Mouse (Mus musculus) heart, postnatal 10 days (tissue): ENCODE data around the gene Trmt61a. TPM values are rescaled to one million over a fixed set of nuclear protein-coding genes. Genes with fewer than 3 reads are reported as not detected.

ENCODE experiments used
- DNase-seq, 2 experiments: peaks; one replicate each; pipeline ENCODE4 v3.0.0; 2021
- intact Hi-C: fragments of 180-260 bp; cut with DNase I; formaldehyde crosslinking; loops from one replicate; pipeline ENCODE4 v1.15.1; 2025
- total RNA-seq, 2 experiments: library from RNA; stranded (reverse); gene quantifications; 2 replicates each; pipeline ENCODE4 v1.2.3; 2021

The Trmt61a gene
- total RNA-seq, 2 experiments from 2014 or later: 6.4 to 8.3 TPM

GRCm38 (mm10) chr12:111725338-111726121 is 47.6 kb downstream of the Trmt61a start:
- peak in 1 of 2 experiments; percentile 43 for DNase-seq
- intact Hi-C loops: no loop called here

- intact Hi-C loops: no loop called here
These were observed 48.2 kb downstream of the Trmt61a start for GRCm38 (mm10) chr12:111726122-111726463.

GRCm38 (mm10) chr12:111727956-111728355 is 50.1 kb downstream of the Trmt61a start:
- no peak for DNase-seq
- intact Hi-C loops: no loop called here

More at GRCm38 (mm10) chr12:111726122-111726463, 48.2 kb downstream of the Trmt61a start:
- peak; percentile 74 to 79 for DNase-seq

GRCm38 (mm10) chr12:111731822-111732807 is 54.2 kb downstream of the Trmt61a start:
- intact Hi-C loops: loop anchor here (1.0 to 5.0 kb wide), 3 partner anchors 35 to 80 kb away; no protein-coding TSS in a partner anchor
- peak; percentile 90 to 94 for DNase-seq

- intact Hi-C loops: loop anchor here (1.0 to 5.0 kb wide), 3 partner anchors 36 to 81 kb away; no protein-coding TSS in a partner anchor
- DNase-seq: no peak
These were observed 55.0 kb downstream of the Trmt61a start for GRCm38 (mm10) chr12:111732921-111733320.

Other genes starting within 250 kb of the Trmt61a start
- gene Tnfaip2, start 235.6 kb upstream of the Trmt61a start, total RNA-seq: 10 to 100 TPM; 28.9 to 41.2 TPM
- 1 to 10 TPM; 2.2 to 2.4 TPM for gene Gm266, start 192.3 kb upstream of the Trmt61a start, total RNA-seq
- gene Eif5, start 140.1 kb upstream of the Trmt61a start, total RNA-seq: 100 to 1,000 TPM; 196 to 199 TPM
- 10 to 100 TPM; 71.0 to 71.7 TPM for gene Mark3, start 103.6 kb upstream of the Trmt61a start, total RNA-seq
- gene Ckb, start 5.8 kb upstream of the Trmt61a start, total RNA-seq: 100 to 1,000 TPM; 127 to 140 TPM
- 10 to 100 TPM; 29.1 to 32.7 TPM for gene Bag5, start 35.2 kb downstream of the Trmt61a start, total RNA-seq
- 10 to 100 TPM; 39.6 to 41.5 TPM for gene Apopt1, start 35.2 kb downstream of the Trmt61a start, total RNA-seq
- gene Klc1, start 80.7 kb downstream of the Trmt61a start, total RNA-seq: 100 to 1,000 TPM; 151 to 166 TPM
- gene Xrcc3, start 135.8 kb downstream of the Trmt61a start, total RNA-seq: 1 to 10 TPM; 3.5 to 4.0 TPM
- 10 to 100 TPM; 44.5 to 53.2 TPM for gene Zfyve21, start 136.1 kb downstream of the Trmt61a start, total RNA-seq
- gene Ppp1r13b, start 230.0 kb downstream of the Trmt61a start, total RNA-seq: 10 to 100 TPM; 23.4 to 26.8 TPM